Mouse (Mus musculus) kidney, adult 2 months (tissue): ENCODE measurements at regions not wholly inside any gene's neighbourhood (a gene's known extent, or its start where the extent isn't known, plus 50 kb on each side); places are given as distances from the start of the nearest gene placed in this dataset.

Experiments used
- CTCF ChIP-seq: fragments of 200-500 bp; conservative IDR thresholded peaks from 2 replicates; pipeline ENCODE4 v1.5.1; 2011; ENCODE audit warnings: low read depth, mild to moderate bottlenecking, control low read depth, low read length, moderate library complexity, mixed read lengths; ENCODE audit not compliant: insufficient read depth, insufficient read length
- POLR2A ChIP-seq: fragments of 200-500 bp; IDR thresholded peaks from one replicate; pipeline ENCODE4 v1.6.1; 2011; ENCODE audit warnings: low read depth, low read length, control low read depth

GRCm38 (mm10) chr17:88343091-88343783 lies 97.3 kb upstream of the Foxn2 start:
- TF ChIP-seq POLR2A (no peak), CTCF (no peak)
